Mouse (Mus musculus): ENCODE data around the gene Fam198b.
A peak's percentile ranks its signal among the peaks of the same experiment; 100 is the strongest.
"Not testable (repeated sequence)": the region's sequence is repeated elsewhere in the genome, so short reads cannot be mapped to it uniquely, and the experiment has no call there.

Gene Fam198b

DNA sequence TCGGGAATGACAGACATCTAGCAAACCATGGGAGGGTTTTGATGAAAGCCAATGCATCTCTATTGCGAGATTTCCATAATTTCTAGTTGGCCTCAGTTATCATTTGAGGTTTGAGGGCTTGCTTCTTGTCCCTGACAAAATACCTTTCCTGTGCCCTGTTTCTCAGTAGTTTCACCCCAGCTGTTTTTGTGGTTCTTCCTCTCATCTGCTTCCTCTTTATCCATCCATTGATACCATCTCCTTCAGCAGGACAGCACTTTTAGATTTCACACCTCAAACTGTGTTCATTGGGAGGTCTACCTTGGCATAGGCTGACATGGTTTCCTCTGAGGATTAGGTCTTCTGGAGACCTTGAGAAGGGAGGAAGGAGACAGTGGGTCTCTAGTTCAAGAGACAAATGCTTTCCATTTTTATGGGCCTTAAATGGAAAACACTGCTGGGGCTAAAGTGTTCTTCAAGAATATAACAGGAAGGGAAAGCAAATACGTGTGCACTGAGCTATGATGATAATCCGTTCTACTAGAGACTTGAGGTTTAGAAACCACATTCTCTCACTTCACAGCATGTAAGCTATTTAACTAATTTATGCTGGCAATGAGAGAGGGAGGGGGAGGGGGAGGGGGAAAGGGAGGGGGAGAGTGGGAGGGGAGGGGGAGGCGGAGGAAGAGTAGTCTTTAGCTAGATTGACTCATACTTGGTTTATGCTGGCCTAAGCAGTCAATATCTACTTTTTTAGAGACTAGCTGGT is 41.8 kb downstream of the Fam198b start:
- no peak for DNase-seq (ENCODE audit: low spot score in 2 of 2)

DNA sequence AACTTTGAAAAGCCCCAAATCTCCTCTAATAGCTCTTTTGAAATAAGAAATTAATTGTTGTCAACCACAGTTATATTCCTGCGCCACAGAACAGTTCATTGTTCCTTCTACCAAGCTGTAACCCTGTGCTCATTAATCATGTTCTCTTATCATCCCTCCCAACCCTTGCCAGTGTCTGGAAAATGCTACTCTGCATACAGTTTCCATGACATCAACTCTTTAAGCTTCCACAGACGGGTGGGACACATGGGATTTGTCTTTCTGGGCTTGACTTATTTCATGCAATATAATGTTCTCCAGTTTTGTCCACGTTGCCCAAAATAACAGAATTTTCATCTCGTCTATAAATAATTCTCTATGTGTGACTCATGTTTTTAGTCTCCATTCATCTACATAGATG is 42.7 kb downstream of the Fam198b start:
- DNase-seq (ENCODE audit: low spot score in 2 of 2), result no peak

DNA sequence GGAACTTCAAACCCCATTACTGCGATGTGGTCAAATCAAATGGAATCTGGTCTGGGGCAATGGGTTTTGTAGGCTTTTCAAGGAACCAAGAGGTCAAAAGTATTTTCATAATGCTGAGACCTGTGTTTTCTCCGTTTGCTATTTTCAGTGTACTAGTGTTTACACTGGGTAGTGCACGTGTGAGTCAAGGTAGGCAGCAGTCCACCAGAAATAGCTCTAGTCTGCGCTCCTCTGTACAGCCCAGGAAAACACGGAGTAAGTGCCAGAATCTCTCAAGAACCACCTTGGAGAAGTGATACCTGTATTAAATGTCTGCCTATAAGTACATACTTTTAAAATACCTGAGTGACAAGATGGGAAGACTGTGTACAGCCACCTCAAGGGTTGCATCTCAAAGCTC is 44.1 kb downstream of the Fam198b start:
- no peak for DNase-seq (ENCODE audit: low spot score in 2 of 2)

DNA sequence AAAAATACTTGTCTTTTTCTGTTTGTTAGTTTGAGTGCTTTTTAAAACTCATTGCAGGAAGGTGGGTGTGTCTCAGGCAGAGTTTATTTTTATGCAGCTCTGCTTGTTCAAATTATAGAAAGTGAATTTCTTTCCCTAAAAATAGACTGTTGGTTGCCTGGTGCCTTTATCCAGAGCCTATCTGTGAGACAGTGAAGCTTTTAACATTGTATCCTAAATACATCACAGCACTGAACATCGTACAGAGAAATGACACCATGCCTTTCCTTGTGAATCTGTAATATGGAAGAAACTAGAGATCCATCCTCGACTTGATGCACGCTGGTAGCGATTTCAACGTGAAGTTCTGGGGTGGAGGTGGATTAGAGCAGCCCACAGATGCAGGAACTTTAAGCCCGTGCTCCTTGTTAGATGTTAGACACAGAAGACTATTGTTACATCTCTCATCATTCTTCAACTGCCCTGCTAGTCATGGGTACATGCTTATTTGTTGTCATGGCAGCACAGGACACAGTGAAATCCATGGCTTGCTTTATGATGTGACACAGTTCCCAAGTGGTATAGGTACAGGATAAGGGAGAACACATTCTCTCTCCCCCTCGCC is 45.9 kb downstream of the Fam198b start:
- DNase-seq (ENCODE audit: low spot score in 2 of 2), result peak; percentile 52 to 65

DNA sequence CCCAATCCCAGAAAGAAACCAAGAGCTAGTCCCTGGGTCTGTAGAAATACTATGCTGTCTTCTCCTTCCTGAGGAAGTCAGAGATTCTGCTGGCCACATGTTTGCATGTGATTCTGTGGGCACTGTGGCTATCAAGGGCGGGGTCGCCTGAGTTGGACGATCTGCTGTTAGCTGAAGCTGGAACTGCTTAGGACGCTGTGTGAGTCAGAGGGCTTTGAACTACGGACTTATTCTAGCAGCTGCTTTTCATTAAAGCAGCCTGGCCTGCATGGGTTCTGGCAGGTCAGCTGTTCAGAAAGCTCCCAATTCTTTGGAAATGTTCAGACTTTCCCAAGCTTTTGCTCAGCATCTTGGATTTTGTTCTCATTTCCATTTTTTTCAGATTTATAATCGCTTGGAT is 51.9 kb downstream of the Fam198b start:
- no peak for DNase-seq (ENCODE audit: low spot score in 2 of 2)

DNA sequence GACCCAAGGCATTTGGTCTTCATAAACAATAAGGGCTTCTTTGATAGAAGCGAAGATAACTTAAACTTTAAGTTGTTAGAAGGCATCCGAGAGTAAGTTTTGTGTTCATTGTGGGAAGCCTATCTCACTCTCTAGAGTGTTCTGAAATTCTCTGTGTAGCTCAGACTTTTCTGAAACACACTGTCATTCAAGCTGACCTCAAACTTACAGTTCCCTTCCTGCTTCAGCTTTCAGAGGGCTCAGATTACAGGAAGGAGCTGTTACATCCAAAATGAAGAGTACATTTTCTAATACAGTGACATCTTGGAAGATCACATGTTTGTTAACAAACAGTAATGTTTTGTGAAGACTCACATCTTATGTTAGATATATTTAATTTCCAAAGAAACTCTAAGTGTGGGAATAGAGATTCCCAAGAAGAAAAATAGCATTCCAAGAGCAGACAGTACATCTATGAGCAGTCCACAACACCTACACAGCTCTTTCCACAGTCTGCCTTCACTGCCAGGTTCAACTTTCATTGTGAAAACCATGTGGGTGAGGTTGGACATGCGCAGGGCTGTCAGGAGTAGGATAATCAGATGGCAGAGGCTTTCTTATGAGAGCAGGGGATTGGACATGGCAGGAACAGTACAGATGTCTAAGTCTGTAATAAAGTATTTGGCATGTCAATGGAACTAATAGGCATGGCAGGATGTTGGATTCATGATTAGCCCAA is 52.6 kb downstream of the Fam198b start:
- DNase-seq (ENCODE audit: low spot score in 2 of 2), result no peak

DNA sequence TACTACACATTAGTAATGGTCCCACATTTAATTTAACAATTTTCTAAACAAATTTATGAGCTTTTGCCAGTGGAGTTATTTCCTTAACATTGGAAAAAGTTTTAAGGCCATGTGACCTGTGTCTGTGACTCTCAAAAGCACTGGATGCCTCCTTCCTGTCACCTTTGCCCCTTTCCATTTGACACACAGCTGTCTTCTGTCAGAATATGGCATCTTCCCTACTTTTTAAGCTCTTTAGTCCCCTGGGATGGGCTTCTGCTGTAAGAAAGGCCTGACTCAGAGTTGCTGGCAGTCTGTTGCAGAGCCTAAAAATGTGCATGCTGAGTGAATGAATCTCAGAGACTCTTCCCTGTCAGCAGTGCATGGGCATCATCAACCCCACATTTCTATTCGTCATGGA is 63.4 kb downstream of the Fam198b start:
- no peak for DNase-seq (ENCODE audit: low spot score in 2 of 2)

DNA sequence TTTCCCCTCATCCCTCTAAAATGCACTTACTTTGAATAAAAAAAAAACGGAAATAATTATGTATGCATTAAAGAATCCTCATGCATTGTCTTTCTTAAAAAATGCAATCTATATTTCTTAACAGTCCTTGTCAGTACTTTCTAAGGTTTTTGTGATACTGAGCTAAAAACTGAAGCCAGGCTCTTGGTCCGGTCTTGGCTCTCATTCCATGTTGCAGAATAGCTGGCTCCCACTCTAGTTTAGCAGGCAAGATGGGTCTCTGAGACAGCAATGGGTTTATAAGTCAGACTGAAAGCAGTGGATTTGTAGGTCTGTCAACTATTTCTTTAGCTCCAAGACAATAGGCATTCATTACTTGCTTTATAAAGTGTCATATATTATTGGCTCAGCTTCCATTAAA is 63.8 kb downstream of the Fam198b start:
- DNase-seq (ENCODE audit: low spot score in 2 of 2), result no peak

DNA sequence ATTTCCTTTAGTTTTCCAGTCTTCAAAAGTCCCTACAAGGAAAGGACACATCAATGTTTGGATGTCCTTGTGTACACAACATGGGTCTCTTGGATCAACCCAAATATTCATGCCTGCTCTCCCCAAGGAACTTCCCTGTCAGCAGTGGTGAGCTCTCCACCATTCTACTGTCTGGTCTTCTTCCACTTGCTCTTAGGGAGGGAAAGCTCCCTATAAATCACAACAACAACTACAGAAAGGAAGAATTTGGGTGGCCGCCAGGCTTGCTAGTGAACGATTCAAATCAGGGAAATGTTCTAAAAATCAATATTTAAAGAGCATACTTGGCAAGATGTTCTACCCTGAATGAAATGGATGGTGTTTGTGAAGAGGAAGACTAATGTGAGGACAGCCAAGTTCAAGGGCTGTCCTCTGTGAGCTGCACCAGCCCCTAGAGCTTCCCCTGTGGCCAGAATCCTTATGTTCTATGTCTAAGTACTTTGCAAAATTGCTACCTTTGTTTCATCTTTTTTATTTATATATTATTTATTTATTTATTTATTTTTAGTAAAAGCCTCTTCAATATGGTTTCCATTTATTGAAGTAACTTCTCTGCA is 68.9 kb downstream of the Fam198b start:
- DNase-seq (ENCODE audit: low spot score in 2 of 2), result no peak

DNA sequence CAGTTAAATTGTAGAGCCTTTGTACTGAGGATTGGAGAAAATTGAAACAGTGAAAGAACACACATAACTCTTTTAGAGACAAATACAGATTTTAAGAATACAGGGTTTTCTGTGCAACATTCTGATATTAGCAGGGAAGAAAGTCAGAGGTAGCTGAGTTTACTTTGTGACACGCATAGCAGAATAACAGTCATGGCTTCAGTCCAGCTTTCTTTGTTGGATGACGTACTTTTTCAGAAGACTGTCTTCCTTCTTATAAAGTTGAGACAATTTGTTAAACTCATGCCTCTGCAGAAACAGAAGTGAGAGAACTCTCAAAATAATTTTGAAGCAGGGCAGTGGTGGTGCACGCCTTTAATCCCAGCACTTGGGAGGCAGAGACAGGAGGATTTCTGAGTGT is 70.9 kb downstream of the Fam198b start:
- no peak for DNase-seq (ENCODE audit: low spot score in 2 of 2)

DNA sequence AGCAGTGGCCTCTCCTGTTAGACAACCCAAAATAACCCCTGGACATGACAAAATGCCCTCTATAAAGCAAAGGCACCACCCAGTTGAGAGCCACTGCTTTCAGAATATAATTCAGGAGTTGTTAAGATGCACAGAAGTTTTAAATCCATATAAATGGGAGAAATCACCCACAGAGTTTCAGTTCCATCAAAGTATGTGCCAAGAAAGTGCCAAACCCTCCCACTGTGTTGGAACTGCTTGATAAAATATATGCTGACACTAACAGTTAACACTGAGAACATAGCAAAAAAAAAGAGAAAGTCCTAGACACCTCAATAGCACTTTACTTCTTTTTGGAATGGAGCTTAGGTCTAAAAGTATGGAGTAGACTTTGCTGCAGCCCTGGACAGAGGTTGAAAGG is 72.5 kb downstream of the Fam198b start:
- DNase-seq (ENCODE audit: low spot score in 2 of 2), result peak in 1 of 2 experiments; percentile 28

DNA sequence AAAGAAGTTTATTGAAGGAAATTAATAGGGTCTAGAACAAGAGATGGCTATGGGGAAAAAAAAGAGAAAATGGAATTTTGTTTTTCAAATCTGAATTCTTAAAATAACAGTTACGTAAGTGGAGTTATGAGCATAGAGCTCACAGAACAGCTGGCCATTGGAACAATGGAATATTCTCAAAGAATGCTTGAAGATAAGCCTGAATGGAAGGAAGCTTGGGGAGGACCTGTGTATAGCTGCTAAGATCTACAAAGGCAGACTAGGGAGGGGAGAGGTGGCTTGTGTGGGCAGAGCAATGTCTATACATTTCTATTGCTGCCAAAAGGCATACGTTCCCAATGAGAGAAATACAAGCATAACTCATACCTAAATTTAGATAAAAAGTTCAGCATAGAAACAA is 73.4 kb downstream of the Fam198b start:
- DNase-seq (ENCODE audit: low spot score in 2 of 2), result no peak

DNA sequence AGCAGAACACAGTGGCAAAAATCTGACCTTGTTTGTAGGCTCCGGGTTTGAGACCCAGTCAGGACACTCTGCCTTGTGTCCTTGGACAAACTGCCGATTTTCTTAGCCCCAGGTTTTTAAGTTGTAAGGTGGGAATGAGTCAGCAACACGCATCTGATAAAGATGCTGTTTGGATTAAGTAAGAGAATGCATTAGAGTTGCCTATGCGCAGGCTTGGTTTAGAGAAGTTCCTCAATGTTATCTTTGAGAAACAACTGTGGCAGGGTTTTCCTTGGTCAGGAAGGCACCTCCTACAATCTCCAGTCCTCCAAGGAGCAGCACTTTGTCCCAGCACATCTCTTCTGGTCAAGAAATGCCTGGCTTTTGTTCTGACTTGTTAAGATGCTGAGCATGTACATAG is 82.4 kb downstream of the Fam198b start:
- no peak for DNase-seq (ENCODE audit: low spot score in 2 of 2)

DNA sequence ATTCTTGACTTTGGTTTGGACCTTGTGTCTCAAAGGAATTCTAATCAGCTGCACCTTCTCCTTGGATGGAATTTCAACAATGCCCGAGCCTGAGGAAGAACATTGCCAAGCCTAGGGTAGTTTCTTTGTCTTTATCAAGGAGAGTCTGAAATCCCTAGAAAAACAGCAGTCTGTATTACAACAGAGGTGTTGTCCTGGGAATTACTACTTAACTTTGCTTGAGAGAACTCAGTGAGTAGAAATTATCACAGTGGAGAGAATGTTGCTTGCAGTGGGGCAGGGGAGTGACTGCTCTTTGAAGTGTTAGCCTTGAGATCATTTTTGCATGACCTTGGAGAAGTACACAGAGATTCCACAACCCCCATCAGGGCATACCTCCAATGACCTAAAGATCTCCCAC is 83.0 kb downstream of the Fam198b start:
- DNase-seq (ENCODE audit: low spot score in 2 of 2), result no peak

DNA sequence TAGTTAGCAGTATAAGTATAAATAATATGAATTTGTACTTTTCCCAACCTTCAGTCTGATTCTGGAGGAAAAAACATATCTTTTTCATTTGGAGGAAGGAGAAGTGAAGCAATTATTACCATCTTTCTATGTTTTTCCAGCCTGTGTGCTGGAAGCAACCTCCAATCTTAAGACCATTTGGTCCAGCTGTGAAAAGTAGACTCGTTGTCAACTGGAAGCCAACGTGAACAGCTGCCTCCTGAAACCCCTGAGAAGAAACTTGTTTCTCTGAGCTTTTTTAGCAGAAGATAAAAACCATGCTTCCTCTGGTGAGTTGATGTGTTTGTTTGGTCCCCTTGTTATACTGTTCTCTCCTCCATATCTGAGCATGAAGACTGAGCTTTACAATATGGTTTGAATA is 84.1 kb downstream of the Fam198b start:
- no peak for DNase-seq (ENCODE audit: low spot score in 2 of 2)

DNA sequence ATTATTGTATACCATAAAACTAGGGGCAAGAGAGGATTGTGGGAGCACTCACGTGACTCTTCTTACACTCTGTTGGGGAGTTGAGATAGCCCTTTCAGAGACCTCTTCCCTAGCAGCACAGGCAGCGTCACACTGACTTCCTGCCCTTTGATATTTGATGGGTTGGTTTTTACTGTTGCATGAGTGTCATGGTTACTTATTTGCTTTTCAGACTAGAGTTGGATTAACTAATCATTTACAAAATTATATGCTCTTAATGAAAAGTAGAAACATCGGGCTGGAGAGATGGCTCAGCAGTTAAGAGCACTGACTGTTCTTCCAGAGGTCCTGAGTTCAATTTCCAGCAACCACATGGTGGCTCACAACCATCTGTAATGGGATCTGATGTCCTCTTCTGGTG is 85.2 kb downstream of the Fam198b start:
- DNase-seq (ENCODE audit: low spot score in 2 of 2), result not testable (repeated sequence)

DNA sequence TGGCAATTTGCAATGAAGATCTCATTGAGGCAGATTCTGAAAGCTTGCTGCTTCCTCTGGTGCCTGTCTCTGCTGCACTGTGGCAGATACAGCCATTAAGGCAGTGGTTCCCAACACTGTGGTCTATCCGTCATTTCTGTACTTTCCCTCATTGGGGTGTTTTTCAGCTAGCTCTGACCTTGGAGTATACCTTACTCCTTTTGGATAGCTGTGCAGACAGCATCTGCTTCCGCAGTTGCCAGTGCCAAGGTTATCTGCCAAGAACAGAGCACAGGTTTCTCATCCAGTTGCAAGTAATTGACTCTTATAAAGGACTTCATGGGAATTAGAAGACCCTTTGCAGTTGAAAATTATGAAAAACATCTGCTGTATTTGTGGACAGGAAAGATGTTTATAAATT is 85.7 kb downstream of the Fam198b start:
- no peak for DNase-seq (ENCODE audit: low spot score in 2 of 2)

DNA sequence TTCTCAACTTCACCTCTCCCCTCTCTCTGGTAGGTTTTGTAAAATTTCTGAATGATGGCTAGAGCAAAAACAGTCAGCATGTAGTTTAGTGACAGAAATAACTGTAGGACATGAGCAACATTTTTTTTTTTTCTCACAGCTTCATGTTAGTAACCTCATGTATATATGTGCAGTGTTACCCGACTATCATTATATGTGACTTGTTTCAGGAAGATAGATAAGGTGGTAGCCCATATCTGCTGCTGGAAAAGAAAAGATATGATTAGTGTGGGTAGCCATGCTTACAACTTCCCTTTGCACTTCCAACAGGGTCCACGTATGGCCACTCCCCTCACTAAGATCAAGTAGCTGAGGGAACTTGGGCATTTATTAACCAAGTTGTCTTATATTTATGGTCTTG is 86.2 kb downstream of the Fam198b start:
- DNase-seq (ENCODE audit: low spot score in 2 of 2), result no peak

DNA sequence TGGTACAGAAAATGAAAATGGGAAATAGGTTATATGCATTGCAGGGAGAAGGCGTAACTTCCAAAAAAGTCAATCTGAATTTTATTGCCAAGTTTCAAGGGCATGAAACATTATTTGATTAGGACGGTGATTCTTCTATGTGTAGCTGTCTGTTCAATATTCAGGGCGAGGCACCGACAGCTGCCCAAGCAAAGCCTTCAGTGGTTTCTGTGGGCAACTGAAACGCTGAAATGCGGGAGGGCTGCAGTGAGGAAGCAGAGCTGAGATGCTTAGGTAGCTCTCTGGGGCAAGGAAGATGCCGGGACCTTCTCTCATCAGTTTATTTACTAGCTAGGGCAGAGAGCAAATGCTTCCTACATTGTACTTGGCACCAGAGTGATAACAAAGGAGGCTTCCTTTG is 87.2 kb downstream of the Fam198b start:
- no peak for DNase-seq (ENCODE audit: low spot score in 2 of 2)

DNA sequence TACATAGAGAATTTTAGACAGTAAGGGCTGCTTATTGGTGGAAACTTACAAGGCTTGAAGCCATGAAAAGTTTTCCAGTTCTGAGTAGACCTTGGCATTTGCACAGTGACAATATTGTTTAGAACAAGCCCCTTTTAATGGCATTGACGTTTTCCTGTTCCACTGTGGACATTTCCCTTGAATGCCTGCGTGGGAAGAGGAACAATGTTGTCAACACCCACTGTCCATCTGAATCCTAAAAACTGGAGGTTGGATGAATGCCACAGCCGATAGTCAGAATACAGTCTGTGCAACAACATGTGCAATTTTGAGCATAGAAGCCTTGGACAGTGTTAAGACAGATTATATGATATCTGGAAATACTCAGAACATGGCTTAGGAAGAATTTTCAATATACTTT is 92.5 kb downstream of the Fam198b start:
- DNase-seq (ENCODE audit: low spot score in 2 of 2), result peak in 1 of 2 experiments; percentile 51

DNA sequence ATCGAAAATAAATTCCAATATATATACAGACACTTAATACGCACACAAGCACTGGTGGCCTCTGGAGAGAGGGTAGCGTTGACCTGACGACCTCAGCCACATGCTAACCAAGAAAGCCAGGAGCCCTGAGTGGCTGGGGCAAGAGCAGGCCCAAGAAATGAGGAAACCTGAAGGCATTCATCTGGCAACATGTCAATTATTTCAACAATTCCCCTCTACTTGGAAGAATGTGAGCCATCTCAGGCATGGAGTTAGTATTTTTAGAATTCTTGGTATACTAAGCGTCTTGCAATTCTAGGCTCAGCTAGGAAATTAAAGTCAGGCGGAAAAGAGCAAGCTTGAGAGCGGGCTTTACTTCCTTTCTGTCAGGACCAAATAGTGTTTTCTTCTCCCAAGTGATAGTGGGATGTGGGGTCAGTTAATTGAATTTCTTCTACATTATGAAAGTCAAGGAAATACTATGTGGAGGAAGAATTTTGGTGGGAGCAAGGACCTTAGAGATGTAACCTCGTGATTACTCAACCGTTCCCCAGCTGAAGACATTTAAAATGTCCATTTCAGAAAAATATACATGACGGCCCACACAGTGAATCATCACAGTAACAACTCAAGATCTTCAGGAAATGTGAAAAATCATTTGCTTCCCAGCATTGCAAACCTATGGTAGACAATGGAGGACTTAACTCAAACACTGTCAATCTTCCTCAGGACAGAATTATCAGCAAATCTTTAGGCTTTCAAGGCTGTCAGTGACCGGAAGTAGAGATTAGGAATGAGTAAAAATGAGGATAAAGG is 93.5 kb downstream of the Fam198b start:
- DNase-seq (ENCODE audit: low spot score in 2 of 2), result peak in 1 of 2 experiments; percentile 25

DNA sequence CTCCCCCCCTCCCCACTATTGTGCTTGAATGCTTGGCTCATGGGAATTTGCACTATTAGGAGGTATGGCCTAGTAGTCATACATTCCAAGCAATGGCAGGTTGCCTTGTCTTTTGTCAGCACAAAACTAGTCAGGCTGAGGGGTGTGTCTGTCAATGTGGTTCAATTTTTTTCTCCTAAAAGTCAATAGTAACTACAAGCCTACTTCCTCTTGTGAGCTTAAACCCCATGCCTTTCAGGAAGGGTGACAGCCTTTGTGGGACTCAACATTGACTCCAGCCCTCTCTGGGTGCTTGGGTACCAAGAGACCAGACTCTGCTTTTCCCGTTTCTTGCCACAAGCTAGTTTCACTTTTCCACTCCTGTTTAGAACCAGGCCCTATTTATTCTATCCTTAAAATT is 96.4 kb downstream of the Fam198b start:
- DNase-seq (ENCODE audit: low spot score in 2 of 2), result no peak

Data from left cerebral cortex, adult 9 months (tissue).